Mouse (Mus musculus) liver, embryonic 12.5 days (tissue): Measurements from ENCODE around the gene Tfdp2. TPM values are rescaled to one million over a fixed set of nuclear protein-coding genes. Genes with fewer than 3 reads are reported as not detected.
A peak's percentile ranks its signal among the peaks of the same experiment; 100 is the strongest.

Experiments
- ATAC-seq: fragments of 200-750 bp; cut with Nextera tagmentation; 2 replicates; pipeline ENCODE4 v1.8.0; 2017; ENCODE audit warnings: moderate number of reproducible peaks, mild to moderate bottlenecking, moderate library complexity
- H3K27ac ChIP-seq: fragments of 300-500 bp; sonication (generic); 2 replicates; pipeline ENCODE4 v1.5.1; 2016; ENCODE audit warnings: mild to moderate bottlenecking
- H3K27me3 ChIP-seq: fragments of 300-500 bp; sonication (generic); replicated peaks from 2 replicates; pipeline ENCODE4 v1.6.1; 2016; ENCODE audit warnings: mild to moderate bottlenecking, moderate library complexity
- H3K36me3 ChIP-seq: fragments of 300-500 bp; sonication (generic); 2 replicates; pipeline ENCODE4 v1.6.1; 2016; ENCODE audit warnings: mild to moderate bottlenecking, moderate library complexity
- H3K4me1 ChIP-seq: fragments of 300-500 bp; sonication (generic); 2 replicates; pipeline ENCODE4 v1.6.1; 2016
- H3K4me2 ChIP-seq: fragments of 300-500 bp; sonication (generic); 2 replicates; pipeline ENCODE4 v1.6.1; 2016; ENCODE audit warnings: mild to moderate bottlenecking, moderate library complexity
- H3K4me3 ChIP-seq: fragments of 300-500 bp; sonication (generic); 2 replicates; pipeline ENCODE4 v1.5.1; 2016; ENCODE audit warnings: mild to moderate bottlenecking, moderate library complexity
- H3K9ac ChIP-seq: fragments of 300-500 bp; sonication (generic); 2 replicates; pipeline ENCODE4 v1.6.1; 2016; ENCODE audit warnings: mild to moderate bottlenecking, moderate library complexity
- H3K9me3 ChIP-seq: fragments of 300-500 bp; sonication (generic); replicated peaks from 2 replicates; pipeline ENCODE4 v1.6.1; 2016; ENCODE audit warnings: mild to moderate bottlenecking, moderate library complexity
- WGBS: fragments of 180-500 bp; shearing (Covaris S2); methylation state at CpG from one replicate; pipeline ENCODE4 v1.1.7; 2016; ENCODE audit not compliant: insufficient replicate concordance; 5-methylcytosine and 5-hydroxymethylcytosine counted together
- polyA plus RNA-seq: library from polyadenylated mRNA; unstranded; fragments of >200 nt; fragmentation: Nextera tagmentation; extraction: Ambion mirVana; gene quantifications from 2 replicates; pipeline ENCODE4 v1.2.1, GENCODE M21; 2016

Gene Tfdp2
- polyA plus RNA-seq, 1 experiment from 2014 or later, result 85.7 TPM

GRCm38 (mm10) chr9:96261980-96262379 lies 65.9 kb downstream of the Tfdp2 start:
- Histone ChIP-seq H3K4me1 (peaks cover 56% of the 10 kb centered on the region), H3K4me2 (peak overlapping the region; percentile 66), H3K4me3 (peak overlapping the region; percentile 71), H3K27ac (peak overlapping the region; percentile 78; the same call in 1 of the 2 replicates), H3K27me3 (no peaks in the 10 kb centered on the region), H3K9me3 (no peaks in the 10 kb centered on the region), H3K36me3 (peaks cover 23% of the 10 kb centered on the region), H3K9ac (peak overlapping the region; percentile 69)
- no peak for ATAC-seq
- 92% methylated on average over 6 of the region's 6 CpGs for WGBS

- Histone ChIP-seq H3K9ac (peak overlapping the region; percentile 73), H3K36me3 (peaks cover 47% of the 10 kb centered on the region), H3K4me2 (peak overlapping the region; percentile 70), H3K27me3 (no peaks in the 10 kb centered on the region), H3K4me3 (peak overlapping the region; percentile 39), H3K9me3 (no peaks in the 10 kb centered on the region), H3K4me1 (peaks cover 74% of the 10 kb centered on the region), H3K27ac (peak overlapping the region; percentile 94)
- ATAC-seq, result peak; percentile 97
- 32% methylated on average over 6 of the region's 6 CpGs for WGBS
Observed at GRCm38 (mm10) chr9:96266793-96267558, 70.9 kb downstream of the Tfdp2 start.

- H3K9me3 ChIP-seq, result no peaks in the 10 kb centered on the region
- peak overlapping the region; percentile 39 for H3K4me3 ChIP-seq
- 24% methylated on average over 1 of the region's 1 CpGs for WGBS
- H3K4me2 ChIP-seq, result peak overlapping the region; percentile 70
- peak overlapping the region; percentile 94 for H3K27ac ChIP-seq
- no peaks in the 10 kb centered on the region for H3K27me3 ChIP-seq
- peak; percentile 62 for ATAC-seq
- H3K36me3 ChIP-seq, result peaks cover 47% of the 10 kb centered on the region
- peaks cover 72% of the 10 kb centered on the region for H3K4me1 ChIP-seq
- peak overlapping the region; percentile 73 for H3K9ac ChIP-seq
Observed at GRCm38 (mm10) chr9:96267559-96267948, 71.5 kb downstream of the Tfdp2 start.

GRCm38 (mm10) chr9:96269726-96270125 lies 73.7 kb downstream of the Tfdp2 start:
- Histone ChIP-seq H3K27ac (peak overlapping the region; percentile 71), H3K36me3 (peaks cover 50% of the 10 kb centered on the region), H3K4me1 (peaks cover 68% of the 10 kb centered on the region), H3K9ac (peak overlapping the region; percentile 27; the same call in 1 of the 2 replicates), H3K4me2 (peak overlapping the region; percentile 25), H3K4me3 (no peak overlapping the region), H3K9me3 (no peaks in the 10 kb centered on the region), H3K27me3 (no peaks in the 10 kb centered on the region)
- no peak for ATAC-seq
- WGBS, result 84% methylated on average over 2 of the region's 2 CpGs

- no peak overlapping the region for H3K9ac ChIP-seq
- H3K27ac ChIP-seq, result 0 out of 2 replicates have a peak overlapping the region, but pooled peaks have one; percentile 3
- H3K9me3 ChIP-seq, result no peaks in the 10 kb centered on the region
- H3K4me3 ChIP-seq, result no peak overlapping the region
- H3K27me3 ChIP-seq, result no peaks in the 10 kb centered on the region
- H3K4me2 ChIP-seq, result no peak overlapping the region
- H3K4me1 ChIP-seq, result peaks cover 49% of the 10 kb centered on the region
- peaks cover 75% of the 10 kb centered on the region for H3K36me3 ChIP-seq
- ATAC-seq, result peak; percentile 28; the same call in 1 of the 2 replicates
Observed at GRCm38 (mm10) chr9:96275543-96275942, 79.5 kb downstream of the Tfdp2 start.

GRCm38 (mm10) chr9:96281497-96281896 lies 85.4 kb downstream of the Tfdp2 start:
- Histone ChIP-seq H3K4me3 (no peak overlapping the region), H3K4me1 (peaks cover 27% of the 10 kb centered on the region), H3K27me3 (no peaks in the 10 kb centered on the region), H3K9ac (no peak overlapping the region), H3K9me3 (no peaks in the 10 kb centered on the region), H3K36me3 (peaks cover 61% of the 10 kb centered on the region), H3K27ac (no peak overlapping the region), H3K4me2 (no peak overlapping the region)
- ATAC-seq, result no peak
- 52% methylated on average over 3 of the region's 3 CpGs for WGBS

GRCm38 (mm10) chr9:96282082-96282481 lies 86.0 kb downstream of the Tfdp2 start:
- ATAC-seq, result no peak
- no peak overlapping the region for H3K4me3 ChIP-seq
- no peaks in the 10 kb centered on the region for H3K27me3 ChIP-seq
- H3K4me1 ChIP-seq, result peaks cover 23% of the 10 kb centered on the region
- H3K9me3 ChIP-seq, result no peaks in the 10 kb centered on the region
- H3K27ac ChIP-seq, result no peak overlapping the region
- H3K4me2 ChIP-seq, result no peak overlapping the region
- peaks cover 61% of the 10 kb centered on the region for H3K36me3 ChIP-seq
- no peak overlapping the region for H3K9ac ChIP-seq
- WGBS, result 89% methylated on average over 3 of the region's 3 CpGs

- Histone ChIP-seq H3K4me1 (peaks cover 10% of the 10 kb centered on the region; the same call in 1 of the 2 replicates), H3K9ac (no peak overlapping the region), H3K27ac (no peak overlapping the region), H3K36me3 (peaks cover 59% of the 10 kb centered on the region), H3K27me3 (no peaks in the 10 kb centered on the region), H3K9me3 (no peaks in the 10 kb centered on the region), H3K4me2 (no peak overlapping the region), H3K4me3 (no peak overlapping the region)
- 35% methylated on average over 1 of the region's 1 CpGs for WGBS
- no peak for ATAC-seq
Observed at GRCm38 (mm10) chr9:96284916-96285315, 88.8 kb downstream of the Tfdp2 start.

- H3K27ac ChIP-seq, result no peak overlapping the region
- H3K27me3 ChIP-seq, result no peaks in the 10 kb centered on the region
- H3K4me1 ChIP-seq, result 0 out of 2 replicates have a peak, but pooled peaks cover 3% of the 10 kb centered on the region
- 95% methylated on average over 7 of the region's 7 CpGs for WGBS
- H3K9ac ChIP-seq, result no peak overlapping the region
- H3K4me3 ChIP-seq, result no peak overlapping the region
- H3K4me2 ChIP-seq, result no peak overlapping the region
- H3K9me3 ChIP-seq, result no peaks in the 10 kb centered on the region
- peaks cover 87% of the 10 kb centered on the region for H3K36me3 ChIP-seq
- ATAC-seq, result no peak
Observed at GRCm38 (mm10) chr9:96292144-96292543, 96.1 kb downstream of the Tfdp2 start.

- no peaks in the 10 kb centered on the region for H3K27me3 ChIP-seq
- WGBS, result 86% methylated on average over 3 of the region's 3 CpGs
- peaks cover 6% of the 10 kb centered on the region; the same call in 1 of the 2 replicates for H3K4me1 ChIP-seq
- H3K9ac ChIP-seq, result no peak overlapping the region
- H3K4me3 ChIP-seq, result no peak overlapping the region
- no peaks in the 10 kb centered on the region for H3K9me3 ChIP-seq
- peaks cover 91% of the 10 kb centered on the region for H3K36me3 ChIP-seq
- peak; percentile 63 for ATAC-seq
- no peak overlapping the region for H3K27ac ChIP-seq
- H3K4me2 ChIP-seq, result no peak overlapping the region
Observed at GRCm38 (mm10) chr9:96299324-96300008, 103.4 kb downstream of the Tfdp2 start.

- Histone ChIP-seq H3K4me2 (no peak overlapping the region), H3K9ac (no peak overlapping the region), H3K4me1 (peaks cover 8% of the 10 kb centered on the region; the same call in 1 of the 2 replicates), H3K27ac (no peak overlapping the region), H3K36me3 (peaks cover 97% of the 10 kb centered on the region), H3K9me3 (no peaks in the 10 kb centered on the region), H3K4me3 (no peak overlapping the region), H3K27me3 (no peaks in the 10 kb centered on the region)
- ATAC-seq, result no peak
- WGBS, result 88% methylated on average over 3 of the region's 3 CpGs
Observed at GRCm38 (mm10) chr9:96308816-96309215, 112.7 kb downstream of the Tfdp2 start.

- 73% methylated on average over 3 of the region's 3 CpGs for WGBS
- ATAC-seq, result peak; percentile 63
- Histone ChIP-seq H3K36me3 (peaks cover 100% of the 10 kb centered on the region), H3K27ac (no peak overlapping the region), H3K9me3 (no peaks in the 10 kb centered on the region), H3K4me3 (no peak overlapping the region), H3K27me3 (no peaks in the 10 kb centered on the region), H3K9ac (no peak overlapping the region), H3K4me1 (peaks cover 8% of the 10 kb centered on the region; the same call in 1 of the 2 replicates), H3K4me2 (no peak overlapping the region)
Observed at GRCm38 (mm10) chr9:96312074-96312473, 116.0 kb downstream of the Tfdp2 start.
